Mouse (Mus musculus): ENCODE measurements at regions not wholly inside any gene's neighbourhood (a gene's known extent, or its start where the extent isn't known, plus 50 kb on each side); places are given as distances from the start of the nearest gene placed in this dataset.
A peak's percentile ranks its signal among the peaks of the same experiment; 100 is the strongest.

- 46% methylated on average over 14 of the region's 14 CpGs for WGBS
- no peak overlapping the region for H3K9ac ChIP-seq (ENCODE audit: low read depth, low read length)
These were observed 141.2 kb downstream of the Dact1 start for GRCm38 (mm10) chr12:71450680-71451463.

DNA sequence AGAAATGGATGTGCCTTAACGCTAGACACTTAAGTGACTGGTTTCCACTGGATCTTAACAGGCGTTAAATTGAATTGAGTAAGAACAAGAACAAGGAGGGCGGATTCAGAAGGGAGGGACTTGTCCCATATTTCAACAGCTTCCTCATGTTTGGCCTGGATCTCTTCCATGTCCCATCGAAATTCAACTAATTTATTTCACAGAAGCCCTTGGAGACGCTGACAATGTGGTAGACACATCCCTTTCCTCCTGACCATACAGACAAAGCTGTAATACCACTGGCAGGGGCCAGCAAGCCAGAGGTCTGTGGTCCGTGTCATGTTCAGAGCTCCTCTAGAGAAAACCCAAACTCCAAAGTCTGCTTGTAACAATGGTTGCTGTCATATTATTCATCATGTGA, 147.2 kb downstream of the Dact1 start:
- Histone ChIP-seq H3K4me1 (ENCODE audit: control insufficient read depth, insufficient read depth, low read length) (peaks cover 15% of the 10 kb centered on the region; the same call in 1 of the 2 replicates), H3K9me3 (ENCODE audit: control insufficient read depth, low read length) (no peaks in the 10 kb centered on the region), H3K9ac (ENCODE audit: low read depth, low read length) (no peak overlapping the region), H3K4me2 (ENCODE audit: low read depth, low read length) (no peak overlapping the region), H3K27ac (replicated peaks; ENCODE audit: low read depth, low read length) (no peak overlapping the region), H3K36me3 (ENCODE audit: control insufficient read depth, insufficient read depth, low read length) (no peaks in the 10 kb centered on the region), H3K27me3 (replicated peaks; ENCODE audit: control insufficient read depth, insufficient read depth, low read length) (no peaks in the 10 kb centered on the region), H3K4me3 (ENCODE audit: low read depth, low read length) (no peak overlapping the region)
- WGBS, result 63% methylated on average over 6 of the region's 6 CpGs
- DNase-seq (ENCODE audit: low spot score) (peak; percentile 31), ATAC-seq (ENCODE audit: low read depth) (no peak)

More at GRCm38 (mm10) chr12:71450680-71451463, 141.2 kb downstream of the Dact1 start:
- H3K36me3 ChIP-seq (ENCODE audit: control insufficient read depth, insufficient read depth, low read length), result no peaks in the 10 kb centered on the region
- peak; percentile 78 for ATAC-seq (ENCODE audit: low read depth)
- H3K9me3 ChIP-seq (ENCODE audit: control insufficient read depth, low read length), result no peaks in the 10 kb centered on the region
- peak overlapping the region; percentile 79 for H3K27ac ChIP-seq (replicated peaks; ENCODE audit: low read depth, low read length)
- DNase-seq (ENCODE audit: low spot score), result peak; percentile 89
- H3K4me3 ChIP-seq (ENCODE audit: low read depth, low read length), result no peak overlapping the region
- peaks cover 13% of the 10 kb centered on the region for H3K4me1 ChIP-seq (ENCODE audit: control insufficient read depth, insufficient read depth, low read length)
- no peaks in the 10 kb centered on the region for H3K27me3 ChIP-seq (replicated peaks; ENCODE audit: control insufficient read depth, insufficient read depth, low read length)
- H3K4me2 ChIP-seq (ENCODE audit: low read depth, low read length), result peak overlapping the region; percentile 5; the same call in 1 of the 2 replicates

DNA sequence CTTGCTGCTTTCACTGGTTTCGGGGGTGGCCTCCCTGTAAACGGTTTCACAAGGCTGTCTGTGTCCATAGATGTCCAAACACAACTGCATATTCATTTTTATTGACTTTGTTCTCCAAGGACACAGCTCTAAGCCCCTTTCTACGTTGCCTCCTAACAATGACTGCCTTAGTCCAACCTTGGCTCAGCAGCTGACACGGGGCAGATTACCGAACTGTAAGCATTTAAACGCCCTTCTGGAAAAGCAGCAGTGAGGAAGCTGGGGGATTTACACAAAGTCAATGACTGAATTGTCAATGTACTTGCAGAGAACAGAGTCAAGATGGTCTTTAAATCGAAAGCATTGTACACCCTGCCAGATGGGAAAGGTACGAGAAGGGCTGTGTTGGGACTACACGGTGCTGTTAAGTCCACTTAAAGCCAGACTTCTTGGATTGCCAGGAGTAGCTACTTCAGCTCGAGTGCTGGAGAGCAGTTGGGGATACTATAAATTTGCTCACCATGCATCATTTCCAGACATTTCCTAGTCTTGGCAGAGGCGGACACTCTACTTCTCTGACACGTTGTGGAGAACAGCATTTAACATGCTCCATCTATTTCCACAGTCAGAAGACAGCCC, 149.0 kb downstream of the Dact1 start:
- H3K4me3 ChIP-seq (ENCODE audit: low read depth, low read length), result no peak overlapping the region
- H3K9ac ChIP-seq (ENCODE audit: low read depth, low read length), result no peak overlapping the region
- H3K27ac ChIP-seq (replicated peaks; ENCODE audit: low read depth, low read length), result peak overlapping the region; percentile 46; the same call in 1 of the 2 replicates
- 45% methylated on average over 12 of the region's 12 CpGs for WGBS
- ATAC-seq (ENCODE audit: low read depth) (peak; percentile 83; the same call in 1 of the 2 replicates), DNase-seq (ENCODE audit: low spot score) (peak; percentile 67)
- H3K4me1 ChIP-seq (ENCODE audit: control insufficient read depth, insufficient read depth, low read length), result peaks cover 15% of the 10 kb centered on the region; the same call in 1 of the 2 replicates
- no peaks in the 10 kb centered on the region for H3K36me3 ChIP-seq (ENCODE audit: control insufficient read depth, insufficient read depth, low read length)
- no peaks in the 10 kb centered on the region for H3K9me3 ChIP-seq (ENCODE audit: control insufficient read depth, low read length)
- H3K4me2 ChIP-seq (ENCODE audit: low read depth, low read length), result no peak overlapping the region
- no peaks in the 10 kb centered on the region for H3K27me3 ChIP-seq (replicated peaks; ENCODE audit: control insufficient read depth, insufficient read depth, low read length)

DNA sequence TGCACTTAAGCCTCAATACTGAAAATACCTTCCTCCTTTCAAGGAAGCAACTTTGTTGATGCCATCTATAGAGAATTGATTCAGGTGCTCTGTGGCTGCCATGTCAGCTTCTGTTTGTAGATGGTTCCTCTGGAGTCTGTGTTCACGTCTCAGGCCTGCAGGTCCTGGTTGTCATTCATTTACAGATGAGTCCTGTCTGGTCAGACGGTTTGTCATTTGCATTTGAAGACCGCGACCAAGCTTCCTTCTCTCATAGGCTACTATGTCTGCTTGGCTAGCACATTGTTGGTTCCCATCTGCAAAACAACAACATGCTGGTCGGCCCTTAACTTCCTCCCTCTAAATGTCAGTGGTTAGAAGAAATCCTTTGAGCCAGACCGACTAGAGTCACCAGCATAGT, 151.0 kb downstream of the Dact1 start:
- Histone ChIP-seq H3K9ac (ENCODE audit: low read depth, low read length) (no peak overlapping the region), H3K36me3 (ENCODE audit: control insufficient read depth, insufficient read depth, low read length) (no peaks in the 10 kb centered on the region), H3K4me1 (ENCODE audit: control insufficient read depth, insufficient read depth, low read length) (peaks cover 10% of the 10 kb centered on the region; the same call in 1 of the 2 replicates), H3K27ac (replicated peaks; ENCODE audit: low read depth, low read length) (no peak overlapping the region), H3K9me3 (ENCODE audit: control insufficient read depth, low read length) (no peaks in the 10 kb centered on the region), H3K4me2 (ENCODE audit: low read depth, low read length) (no peak overlapping the region), H3K27me3 (replicated peaks; ENCODE audit: control insufficient read depth, insufficient read depth, low read length) (no peaks in the 10 kb centered on the region), H3K4me3 (ENCODE audit: low read depth, low read length) (no peak overlapping the region)
- ATAC-seq (ENCODE audit: low read depth) (no peak), DNase-seq (ENCODE audit: low spot score) (no peak)
- 65% methylated on average over 6 of the region's 6 CpGs for WGBS

GRCm38 (mm10) chr12:71467820-71468219, 158.1 kb downstream of the Dact1 start:
- Histone ChIP-seq H3K4me2 (ENCODE audit: low read depth, low read length) (no peak overlapping the region), H3K4me1 (ENCODE audit: control insufficient read depth, insufficient read depth, low read length) (peaks cover 28% of the 10 kb centered on the region), H3K9ac (ENCODE audit: low read depth, low read length) (no peak overlapping the region), H3K36me3 (ENCODE audit: control insufficient read depth, insufficient read depth, low read length) (no peaks in the 10 kb centered on the region), H3K27me3 (replicated peaks; ENCODE audit: control insufficient read depth, insufficient read depth, low read length) (no peaks in the 10 kb centered on the region), H3K9me3 (ENCODE audit: control insufficient read depth, low read length) (no peaks in the 10 kb centered on the region), H3K27ac (replicated peaks; ENCODE audit: low read depth, low read length) (no peak overlapping the region), H3K4me3 (ENCODE audit: low read depth, low read length) (no peak overlapping the region)
- ATAC-seq (ENCODE audit: low read depth) (no peak), DNase-seq (ENCODE audit: low spot score) (no peak)
- WGBS, result 73% methylated on average over 7 of the region's 7 CpGs

DNA sequence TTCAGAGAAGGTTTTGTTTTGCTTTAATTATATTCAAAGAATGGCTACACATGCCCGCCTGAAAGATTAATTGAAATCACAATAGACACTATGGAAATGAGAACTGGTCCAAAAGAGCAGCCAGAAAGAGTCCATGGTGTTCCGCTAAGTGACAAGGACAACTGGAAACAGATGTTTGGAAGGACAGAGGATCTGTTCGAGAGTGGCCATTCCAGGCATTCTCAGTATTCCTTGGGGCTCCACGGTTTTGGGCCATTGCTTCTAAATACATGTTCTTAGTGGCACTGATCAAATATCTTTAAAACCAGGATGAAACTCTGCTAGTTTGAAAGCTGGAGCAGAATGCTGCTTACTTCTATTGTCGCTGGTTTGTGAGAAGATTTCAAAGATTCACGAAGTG, 158.6 kb downstream of the Dact1 start:
- WGBS, result 32% methylated on average over 6 of the region's 6 CpGs
- DNase-seq (ENCODE audit: low spot score), result peak; percentile 66
- H3K27ac ChIP-seq (replicated peaks; ENCODE audit: low read depth, low read length), result no peak overlapping the region

DNA sequence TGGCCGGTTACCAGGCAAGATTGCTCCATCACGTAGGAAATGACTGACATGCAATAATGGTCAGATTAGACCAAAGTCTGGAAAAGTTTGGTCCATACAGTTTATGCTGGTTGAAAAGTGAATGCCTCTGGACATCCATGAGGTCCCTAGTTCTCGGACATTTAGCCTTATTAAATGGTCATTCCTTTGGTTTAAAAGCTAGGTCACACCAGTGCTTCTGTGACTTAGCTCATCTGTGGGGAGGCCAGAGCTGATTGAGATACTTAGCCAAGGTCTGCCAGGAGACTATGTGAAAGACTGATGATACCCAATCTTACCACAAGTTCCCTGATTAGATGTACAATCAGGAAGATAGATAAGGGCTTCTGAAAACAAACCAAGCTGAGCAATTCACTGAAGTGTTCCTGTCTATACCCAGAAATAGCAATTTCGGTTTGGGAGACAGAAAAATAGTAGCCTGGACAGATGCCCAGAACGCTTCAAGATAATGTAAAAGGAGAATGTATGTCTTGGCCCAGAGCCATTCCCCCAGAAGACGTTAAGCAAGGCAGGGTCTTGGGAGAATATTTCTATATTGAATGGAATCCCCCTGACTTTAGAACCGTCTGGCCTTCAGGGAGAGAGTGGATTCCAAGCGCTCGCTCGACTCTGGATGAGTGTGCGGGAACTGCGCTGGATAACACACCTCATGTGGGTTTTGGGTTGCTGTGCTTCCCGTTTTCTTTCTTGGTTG, 161.5 kb downstream of the Dact1 start:
- H3K4me3 ChIP-seq (ENCODE audit: low read depth, low read length), result no peak overlapping the region
- no peak overlapping the region for H3K4me2 ChIP-seq (ENCODE audit: low read depth, low read length)
- peak overlapping the region; percentile 12; the same call in 1 of the 2 replicates for H3K27ac ChIP-seq (replicated peaks; ENCODE audit: low read depth, low read length)
- H3K36me3 ChIP-seq (ENCODE audit: control insufficient read depth, insufficient read depth, low read length), result no peaks in the 10 kb centered on the region
- DNase-seq (ENCODE audit: low spot score) (peak; percentile 95), ATAC-seq (ENCODE audit: low read depth) (peak; percentile 77)
- peaks cover 45% of the 10 kb centered on the region for H3K4me1 ChIP-seq (ENCODE audit: control insufficient read depth, insufficient read depth, low read length)
- WGBS, result 47% methylated on average over 13 of the region's 13 CpGs
- no peaks in the 10 kb centered on the region for H3K27me3 ChIP-seq (replicated peaks; ENCODE audit: control insufficient read depth, insufficient read depth, low read length)
- H3K9ac ChIP-seq (ENCODE audit: low read depth, low read length), result no peak overlapping the region
- no peaks in the 10 kb centered on the region for H3K9me3 ChIP-seq (ENCODE audit: control insufficient read depth, low read length)

More for the DNA sequence above, 158.6 kb downstream of the Dact1 start:
- no peak overlapping the region for H3K9ac ChIP-seq (ENCODE audit: low read depth, low read length)
- no peak overlapping the region for H3K4me2 ChIP-seq (ENCODE audit: low read depth, low read length)
- H3K36me3 ChIP-seq (ENCODE audit: control insufficient read depth, insufficient read depth, low read length), result no peaks in the 10 kb centered on the region
- ATAC-seq (ENCODE audit: low read depth), result no peak
- no peak overlapping the region for H3K4me3 ChIP-seq (ENCODE audit: low read depth, low read length)
- H3K4me1 ChIP-seq (ENCODE audit: control insufficient read depth, insufficient read depth, low read length), result peaks cover 29% of the 10 kb centered on the region
- H3K27me3 ChIP-seq (replicated peaks; ENCODE audit: control insufficient read depth, insufficient read depth, low read length), result no peaks in the 10 kb centered on the region
- no peaks in the 10 kb centered on the region for H3K9me3 ChIP-seq (ENCODE audit: control insufficient read depth, low read length)

- Histone ChIP-seq H3K27ac (replicated peaks; ENCODE audit: low read depth, low read length) (peak overlapping the region; percentile 12; the same call in 1 of the 2 replicates), H3K27me3 (replicated peaks; ENCODE audit: control insufficient read depth, insufficient read depth, low read length) (no peaks in the 10 kb centered on the region), H3K36me3 (ENCODE audit: control insufficient read depth, insufficient read depth, low read length) (no peaks in the 10 kb centered on the region), H3K9ac (ENCODE audit: low read depth, low read length) (no peak overlapping the region), H3K4me1 (ENCODE audit: control insufficient read depth, insufficient read depth, low read length) (peaks cover 46% of the 10 kb centered on the region), H3K4me2 (ENCODE audit: low read depth, low read length) (no peak overlapping the region), H3K4me3 (ENCODE audit: low read depth, low read length) (no peak overlapping the region), H3K9me3 (ENCODE audit: control insufficient read depth, low read length) (no peaks in the 10 kb centered on the region)
- DNase-seq (ENCODE audit: low spot score) (no peak), ATAC-seq (ENCODE audit: low read depth) (no peak)
- WGBS, result 81% methylated on average over 4 of the region's 4 CpGs
These were observed 162.0 kb downstream of the Dact1 start for GRCm38 (mm10) chr12:71471720-71472119.
